Comparison of ENCODE assay signal across 14 mouse cellular contexts in genomic region chr16:31538606-31539005, GRCm38 (mm10).
DNase-seq lines count a peak whose midpoint lies in the region.
"Had no signal": no experiment of that assay in that cellular context is flagged by ENCODE, and none has a peak within 500 bp of the region (broad histone marks: within the 10 kb centered on the region; RNA-seq: fewer than 3 reads in every experiment).

No protein-coding gene starts in this region.

- peak; percentile 39 for DNase-seq in gastrocnemius, adult 18-20 months (ENCODE audit: low spot score)
- no peak for DNase-seq in gastrocnemius, postnatal 4 days (ENCODE audit: low spot score in 2 of 2)
- DNase-seq in urinary bladder, postnatal 14 days (ENCODE audit: low spot score), result peak; percentile 28
- no peak for DNase-seq in urinary bladder, adult 2 months (ENCODE audit: low spot score)
- DNase-seq in gastrocnemius, postnatal 25 days, result peak; percentile 31
- no peak for DNase-seq in cerebellum, adult 9-10 months
- DNase-seq in frontal cortex, postnatal 36 days (ENCODE audit: low spot score in 2 of 2), result no peak
- DNase-seq in thymus, postnatal 25 days, result no peak
- DNase-seq: cerebellum, adult 11 months; forebrain, postnatal 0 days; kidney, adult 18-20 months; layer of hippocampus, postnatal 36 days; lung, embryonic 14.5 days; right cerebral cortex, adult 18-20 months had no signal

Comparison
In these comparisons a context has a peak if more than half of its experiments do, and no peak if none do; other contexts are left out.
1. DNase-seq: peak in gastrocnemius, adult 18-20 months (single experiment), urinary bladder, postnatal 14 days (single experiment) and gastrocnemius, postnatal 25 days (single experiment); none in gastrocnemius, postnatal 4 days (0 of 2), urinary bladder, adult 2 months (single experiment), cerebellum, adult 9-10 months (single experiment), frontal cortex, postnatal 36 days (0 of 2) and thymus, postnatal 25 days (single experiment).